Mouse (Mus musculus): ENCODE data around the gene Lsamp.

DNA sequence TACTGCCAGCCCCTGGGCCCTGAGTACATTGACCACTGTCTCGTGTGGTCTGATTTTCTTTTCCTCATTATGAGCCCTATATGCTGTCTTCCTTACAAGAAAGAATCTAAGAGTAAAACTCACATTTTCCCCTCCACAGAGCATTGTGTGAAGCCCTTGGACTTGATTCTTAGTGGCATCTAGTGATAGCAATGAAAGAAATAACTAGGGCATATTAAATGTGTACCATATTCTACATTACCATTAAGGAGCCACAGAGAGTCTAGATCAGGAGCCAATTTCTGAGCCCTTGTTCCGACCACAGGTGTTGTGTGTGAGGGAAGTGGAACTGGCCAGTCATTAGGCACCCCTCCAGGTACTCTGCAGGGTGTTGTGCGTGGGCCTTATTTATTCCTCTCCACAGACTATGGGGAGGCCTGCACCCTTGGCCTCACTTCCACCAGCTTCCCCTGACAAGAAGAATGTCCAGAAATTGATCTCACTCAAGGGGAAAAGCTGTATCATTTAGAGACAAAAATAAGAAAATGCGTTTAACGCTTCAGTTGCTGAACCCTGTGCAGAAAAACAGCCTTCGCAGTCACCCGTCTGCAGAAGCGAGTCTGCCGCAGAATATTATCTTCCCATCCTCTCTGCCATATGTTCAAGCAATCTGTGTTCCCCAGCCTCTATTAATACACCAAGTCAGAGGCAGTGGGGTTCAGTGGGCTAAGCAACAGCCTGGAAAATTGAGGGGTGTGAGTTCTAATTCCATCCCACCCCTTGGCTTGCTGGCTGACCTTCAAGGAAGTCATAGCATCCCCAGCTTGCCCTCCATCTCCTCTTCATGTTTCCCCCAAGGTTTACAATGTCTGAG, 2032.9 kb downstream of the Lsamp start:
- TF ChIP-seq ZNF384 (IDR thresholded peaks at IDR 0.05; ENCODE audit: low read depth, low read length) (no peak), MAFK (IDR thresholded peaks at IDR 0.05; ENCODE audit: insufficient read depth, low read depth, low read length) (no peak), HCFC1 (IDR thresholded peaks at IDR 0.05; ENCODE audit: borderline replicate concordance, insufficient read depth, low read length) (no peak), ZC3H11A (IDR thresholded peaks at IDR 0.05; ENCODE audit: borderline replicate concordance, low read depth, low read length) (no peak), CHD2 (IDR thresholded peaks at IDR 0.05; ENCODE audit: low read depth, low read length) (no peak)
